Mouse (Mus musculus) spleen, adult 2 months (tissue): ENCODE measurements at regions not wholly inside any gene's neighbourhood (a gene's known extent, or its start where the extent isn't known, plus 50 kb on each side); places are given as distances from the start of the nearest gene placed in this dataset.

ENCODE experiments used
- DNase-seq, 2 experiments: peaks; one replicate each; pipeline versions ENCODE4 v3.0.0 to v3.0.0-alpha.2; 2012 to 2021; ENCODE audit warnings: low spot score in 2 of 2, low read depth in 1 of 2
- H3K27ac ChIP-seq: fragments of 200-500 bp; 2 replicates; pipeline ENCODE4 v1.5.1; 2012; ENCODE audit warnings: low read length, inconsistent platforms; ENCODE audit not compliant: insufficient read depth
- H3K27me3 ChIP-seq: fragments of 200-500 bp; 2 replicates; pipeline ENCODE4 v1.6.1; 2012; ENCODE audit warnings: mild to moderate bottlenecking, moderate library complexity, low read length, inconsistent platforms; ENCODE audit not compliant: control insufficient read depth, insufficient read depth
- H3K36me3 ChIP-seq: fragments of 200-500 bp; 2 replicates; pipeline ENCODE4 v1.6.1; 2012; ENCODE audit warnings: mild to moderate bottlenecking, low read length, inconsistent platforms; ENCODE audit not compliant: control insufficient read depth, insufficient read depth
- H3K4me1 ChIP-seq: fragments of 200-500 bp; 2 replicates; pipeline ENCODE4 v1.6.1; 2011; ENCODE audit warnings: inconsistent platforms; ENCODE audit not compliant: control insufficient read depth, insufficient read depth, insufficient read length
- H3K4me3 ChIP-seq: fragments of 200-500 bp; 2 replicates; pipeline ENCODE4 v1.5.1; 2011; ENCODE audit warnings: mild to moderate bottlenecking, inconsistent platforms; ENCODE audit not compliant: insufficient read depth, insufficient read length; ENCODE audit errors: extremely low read depth
- CTCF ChIP-seq: fragments of 200-500 bp; IDR thresholded peaks from 2 replicates; pipeline ENCODE4 v1.5.1; 2011; ENCODE audit warnings: mild to moderate bottlenecking, inconsistent platforms; ENCODE audit not compliant: insufficient read depth, insufficient read length, insufficient replicate concordance; ENCODE audit errors: extremely low read depth
- POLR2A ChIP-seq: fragments of 200-500 bp; IDR thresholded peaks from 2 replicates; pipeline ENCODE4 v1.6.1; 2011; ENCODE audit warnings: low read depth, low read length, inconsistent platforms
- WGBS: fragments of 180-500 bp; shearing (Covaris S2); methylation state at CpG from one replicate; pipeline ENCODE4 v1.1.7; 2018; 5-methylcytosine and 5-hydroxymethylcytosine counted together

DNA sequence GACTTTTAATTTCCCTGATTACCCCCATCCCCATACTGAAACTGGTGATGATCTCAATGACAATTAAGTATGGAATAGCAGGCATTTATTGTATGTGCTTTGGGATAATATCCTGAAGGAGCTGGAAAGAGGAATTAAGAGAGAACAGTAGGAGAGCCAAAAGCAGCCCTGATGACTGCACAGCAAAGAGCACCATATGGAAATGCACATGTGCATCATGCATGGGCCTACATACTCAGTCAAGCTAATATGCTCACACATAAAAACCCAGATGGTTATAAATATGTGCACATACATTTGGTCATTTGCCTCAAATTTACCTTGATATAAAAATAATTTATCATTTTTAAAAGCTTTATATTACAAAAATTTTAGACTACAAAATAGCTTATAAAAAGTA, 259.0 kb upstream of the Chrm3 start:
- H3K27ac ChIP-seq: no peak overlapping the region
- no peak for DNase-seq
- TF ChIP-seq POLR2A: no peak
- no peak for TF ChIP-seq CTCF

DNA sequence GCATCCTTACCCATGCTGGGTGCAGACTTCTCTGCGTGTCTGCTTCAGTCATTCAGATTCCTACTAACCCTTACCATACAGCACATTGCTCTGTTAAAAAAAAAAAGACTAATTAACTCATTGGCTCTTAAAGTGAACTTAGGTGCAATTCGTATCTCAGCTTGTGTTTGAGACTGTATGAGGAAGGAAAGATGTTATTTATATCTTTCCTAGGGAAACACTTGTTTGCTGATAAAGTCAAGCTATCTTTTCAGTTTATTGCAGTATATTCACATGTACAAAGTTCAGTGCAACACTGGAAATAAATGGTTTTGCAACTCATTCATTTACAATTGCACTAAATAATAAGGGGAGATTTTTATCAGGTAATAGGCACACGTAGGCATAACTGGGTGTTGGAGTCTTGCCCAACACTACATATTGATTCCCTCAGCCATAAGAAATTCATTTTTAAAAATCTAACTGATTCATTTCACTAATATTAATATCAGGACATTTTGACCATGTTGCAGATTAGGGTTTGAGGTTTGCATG, 257.8 kb upstream of the Chrm3 start:
- Histone ChIP-seq H3K4me3 (no peak overlapping the region), H3K27me3 (no peaks in the 10 kb centered on the region), H3K4me1 (no peaks in the 10 kb centered on the region), H3K36me3 (no peaks in the 10 kb centered on the region), H3K27ac (no peak overlapping the region)
- no peak for TF ChIP-seq CTCF
- no peak for TF ChIP-seq POLR2A
- 69% methylated on average over 3 of the region's 3 CpGs for WGBS
- no peak for DNase-seq

More for the DNA sequence above, 259.0 kb upstream of the Chrm3 start:
- H3K4me1 ChIP-seq: no peaks in the 10 kb centered on the region
- no peaks in the 10 kb centered on the region for H3K36me3 ChIP-seq
- no peak overlapping the region for H3K4me3 ChIP-seq
- no peaks in the 10 kb centered on the region for H3K27me3 ChIP-seq

DNA sequence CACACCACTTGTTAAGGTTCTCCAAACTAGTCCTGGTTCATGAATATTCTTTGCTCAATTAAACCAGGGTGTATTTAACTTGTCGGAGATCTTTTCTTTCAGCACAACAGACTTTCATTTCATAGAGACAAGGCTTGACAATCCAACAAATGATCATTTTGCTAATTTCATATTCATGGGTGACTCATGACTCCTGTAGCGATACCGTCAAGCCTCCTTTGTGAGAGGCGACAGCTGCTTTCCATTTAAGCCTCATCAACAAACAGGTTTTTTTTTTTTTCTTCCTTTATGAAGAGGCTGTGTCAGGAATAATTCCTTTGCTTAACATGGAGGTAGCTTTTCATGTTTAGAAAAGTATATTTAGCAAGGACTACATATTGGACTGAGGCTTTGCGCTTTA, 214.3 kb upstream of the Chrm3 start:
- no peak for TF ChIP-seq CTCF
- TF ChIP-seq POLR2A: no peak
- H3K36me3 ChIP-seq: no peaks in the 10 kb centered on the region
- WGBS: 92% methylated on average over 5 of the region's 5 CpGs
- no peak overlapping the region for H3K27ac ChIP-seq
- no peak for DNase-seq
- H3K4me1 ChIP-seq: no peaks in the 10 kb centered on the region
- no peaks in the 10 kb centered on the region for H3K27me3 ChIP-seq
- no peak overlapping the region for H3K4me3 ChIP-seq

DNA sequence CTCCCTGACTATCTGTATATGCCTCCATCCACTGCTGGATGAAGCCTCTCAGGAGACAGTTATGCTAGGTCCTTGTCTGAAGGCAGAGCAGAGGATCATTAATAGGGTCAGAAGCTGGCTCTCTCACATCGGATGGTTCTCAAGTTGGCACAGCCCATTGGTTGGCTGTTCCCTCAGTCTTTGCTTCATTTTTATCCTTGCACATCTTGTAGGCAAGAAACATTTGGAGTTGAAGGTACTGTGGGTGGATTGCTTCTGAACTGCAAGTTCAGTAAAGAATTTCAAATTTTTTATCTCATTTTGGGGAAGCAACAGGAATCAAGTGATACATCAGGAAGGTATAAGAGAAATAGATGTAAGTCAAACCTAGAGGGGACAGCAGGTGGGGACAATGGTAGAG, 206.2 kb upstream of the Chrm3 start:
- no peaks in the 10 kb centered on the region for H3K36me3 ChIP-seq
- no peak for TF ChIP-seq CTCF
- TF ChIP-seq POLR2A: no peak
- no peak overlapping the region for H3K4me3 ChIP-seq
- no peaks in the 10 kb centered on the region for H3K27me3 ChIP-seq
- H3K27ac ChIP-seq: no peak overlapping the region
- DNase-seq: no peak
- 89% methylated on average over 1 of the region's 1 CpGs for WGBS
- no peaks in the 10 kb centered on the region for H3K4me1 ChIP-seq

DNA sequence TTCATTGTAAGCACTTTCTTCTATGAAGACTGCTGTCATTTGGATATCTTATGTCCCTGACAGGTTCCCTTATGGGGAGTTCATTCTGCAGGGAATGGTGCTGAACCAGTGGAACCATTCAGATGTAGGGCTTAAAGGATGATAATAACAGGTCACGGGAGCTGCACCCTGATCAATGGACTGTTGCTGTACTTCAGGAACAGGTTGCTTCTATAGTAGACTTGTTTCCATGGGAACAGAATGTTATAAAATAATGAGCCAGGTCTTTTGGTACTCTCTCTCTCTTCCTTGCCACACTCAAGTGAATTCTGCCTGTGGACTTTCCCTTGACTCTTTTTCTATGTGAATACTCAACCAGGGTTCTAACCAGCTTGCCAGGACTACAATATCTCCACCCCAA, 196.9 kb upstream of the Chrm3 start:
- no peak for TF ChIP-seq CTCF
- TF ChIP-seq POLR2A: no peak
- Histone ChIP-seq H3K4me3 (no peak overlapping the region), H3K27me3 (no peaks in the 10 kb centered on the region), H3K27ac (no peak overlapping the region), H3K4me1 (no peaks in the 10 kb centered on the region), H3K36me3 (no peaks in the 10 kb centered on the region)
- DNase-seq: no peak
- 89% methylated on average over 1 of the region's 1 CpGs for WGBS

DNA sequence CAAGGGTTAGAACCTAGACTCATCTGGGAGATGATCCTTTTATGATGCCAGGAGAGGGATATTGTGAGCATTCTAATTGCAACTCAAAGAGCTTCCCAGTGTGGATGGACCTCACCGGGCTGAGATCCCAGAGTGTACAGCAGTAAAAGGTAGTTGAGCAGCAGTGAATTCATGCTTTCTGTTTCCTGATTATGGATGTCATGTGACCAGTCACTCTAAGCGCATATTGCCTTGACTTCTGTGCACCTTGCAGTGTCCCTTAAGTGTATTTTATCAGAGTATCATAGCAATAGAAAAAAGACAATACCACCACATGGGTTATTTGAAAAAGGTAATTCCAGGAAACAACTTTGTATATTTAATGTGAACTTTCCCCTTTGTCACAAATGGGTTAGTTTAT, 193.9 kb upstream of the Chrm3 start:
- no peak for DNase-seq
- Histone ChIP-seq H3K4me1 (no peaks in the 10 kb centered on the region), H3K27ac (no peak overlapping the region), H3K27me3 (no peaks in the 10 kb centered on the region), H3K36me3 (no peaks in the 10 kb centered on the region), H3K4me3 (no peak overlapping the region)
- WGBS: 74% methylated on average over 2 of the region's 2 CpGs
- no peak for TF ChIP-seq POLR2A
- TF ChIP-seq CTCF: no peak

DNA sequence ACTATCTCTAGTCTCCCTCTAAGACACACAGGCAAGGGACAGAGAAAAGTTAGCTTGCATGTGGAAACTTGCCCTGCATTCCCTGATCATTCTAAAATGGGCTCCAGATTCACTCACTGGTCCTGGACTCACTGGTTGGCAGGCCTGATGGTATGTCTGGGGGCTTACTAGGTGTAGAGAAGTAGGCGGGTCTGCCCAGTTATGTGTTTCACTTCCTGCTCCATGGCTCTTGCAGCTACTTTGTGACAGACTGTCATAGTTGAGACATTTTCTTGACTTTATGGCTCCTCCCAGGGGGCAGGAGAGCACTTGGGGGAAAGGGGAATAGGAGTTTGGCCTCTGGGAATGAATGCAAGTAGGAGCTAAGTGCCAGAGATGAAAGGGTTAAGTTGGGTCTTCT, 182.1 kb upstream of the Chrm3 start:
- Histone ChIP-seq H3K27ac (no peak overlapping the region), H3K4me1 (no peaks in the 10 kb centered on the region), H3K36me3 (no peaks in the 10 kb centered on the region), H3K4me3 (no peak overlapping the region), H3K27me3 (no peaks in the 10 kb centered on the region)
- WGBS: 86% methylated on average over 1 of the region's 1 CpGs
- DNase-seq: no peak
- TF ChIP-seq POLR2A: no peak
- no peak for TF ChIP-seq CTCF
